Mouse (Mus musculus): ENCODE data around the gene Trmt112. TPM values are rescaled to one million over a fixed set of nuclear protein-coding genes. Genes with fewer than 3 reads are reported as not detected.

Trmt112 gene
- polyA plus RNA-seq, 1 experiment from 2014 or later = 115 TPM

DNA sequence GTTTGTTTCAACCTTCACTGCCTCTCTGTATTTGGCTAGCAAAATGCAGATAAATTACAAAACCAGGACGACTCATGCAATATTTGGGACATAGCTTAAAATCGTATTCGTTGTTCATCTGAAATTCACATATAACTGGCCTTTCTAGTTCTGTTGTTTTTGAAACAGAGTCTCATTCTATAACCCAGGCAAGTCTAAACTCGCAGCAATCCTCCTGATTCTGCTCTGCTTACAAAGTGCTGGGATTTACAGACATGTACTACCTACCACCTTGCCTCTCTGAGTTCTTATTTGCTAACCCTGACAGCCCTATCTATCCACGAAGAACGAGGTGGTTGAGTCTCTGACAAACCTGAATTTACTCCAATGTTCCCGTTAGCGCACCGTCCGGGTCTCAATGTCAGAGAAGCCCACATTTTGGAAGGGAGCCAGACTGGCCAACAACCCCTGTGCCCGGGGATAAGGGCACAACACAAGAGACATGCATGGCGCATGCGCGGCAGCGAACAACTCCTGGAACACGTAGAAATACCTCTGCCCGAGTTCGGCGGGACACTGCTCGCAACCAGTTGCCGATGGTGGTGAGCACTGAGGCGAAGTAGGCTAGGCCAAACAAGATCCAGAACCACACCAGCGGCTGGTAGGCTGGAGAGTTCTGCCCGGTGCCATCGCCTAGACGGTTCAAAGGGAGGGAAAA, 17.2 kb downstream of the Trmt112 start:
- Histone ChIP-seq H3K36me3 (ENCODE audit: control insufficient read depth, insufficient read depth, low read length) (no peaks in the 10 kb centered on the region), H3K27ac (replicated peaks; ENCODE audit: low read depth, low read length) (no peak overlapping the region), H3K4me3 (replicated peaks; ENCODE audit: low read depth, low read length) (peak overlapping the region; percentile 8; the same call in 1 of the 2 replicates), H3K9ac (replicated peaks; ENCODE audit: low read length) (no peak overlapping the region), H3K4me1 (ENCODE audit: control insufficient read depth, insufficient read depth, low read length) (peaks cover 7% of the 10 kb centered on the region; the same call in 1 of the 2 replicates), H3K27me3 (ENCODE audit: control insufficient read depth, insufficient read depth, low read length) (peaks cover 79% of the 10 kb centered on the region), H3K4me2 (ENCODE audit: low read length) (peak overlapping the region; percentile 23), H3K9me3 (ENCODE audit: control insufficient read depth, low read length) (no peaks in the 10 kb centered on the region)
- peak; percentile 58 for DNase-seq
- no peak for ATAC-seq (ENCODE audit: low FRiP score, low TSS enrichment)
- WGBS = 10% methylated on average over 26 of the region's 26 CpGs

DNA sequence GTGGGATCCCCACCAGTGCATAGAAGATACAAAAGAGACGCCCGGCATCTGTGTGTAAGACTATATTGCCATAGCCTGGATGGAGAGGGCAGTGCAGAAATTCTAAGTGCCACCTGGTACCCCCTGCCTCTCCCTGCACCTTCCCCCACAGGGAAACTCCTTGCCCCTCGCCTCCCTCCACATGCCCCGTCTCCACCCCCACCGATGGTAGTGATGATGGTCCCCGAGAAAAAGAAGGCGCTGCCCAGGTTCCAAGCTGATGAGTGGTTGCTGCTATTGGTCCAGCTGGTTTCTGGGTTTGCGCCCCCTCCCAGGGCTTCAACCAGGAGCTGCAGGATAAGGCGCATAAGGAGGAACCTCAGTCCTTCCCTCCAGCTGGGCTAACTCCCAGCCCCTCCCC, 18.6 kb downstream of the Trmt112 start:
- Histone ChIP-seq H3K27me3 (ENCODE audit: control insufficient read depth, insufficient read depth, low read length) (peaks cover 86% of the 10 kb centered on the region), H3K9ac (replicated peaks; ENCODE audit: low read length) (no peak overlapping the region), H3K4me2 (ENCODE audit: low read length) (no peak overlapping the region), H3K4me1 (ENCODE audit: control insufficient read depth, insufficient read depth, low read length) (no peaks in the 10 kb centered on the region), H3K36me3 (ENCODE audit: control insufficient read depth, insufficient read depth, low read length) (no peaks in the 10 kb centered on the region), H3K4me3 (replicated peaks; ENCODE audit: low read depth, low read length) (no peak overlapping the region), H3K9me3 (ENCODE audit: control insufficient read depth, low read length) (no peaks in the 10 kb centered on the region), H3K27ac (replicated peaks; ENCODE audit: low read depth, low read length) (no peak overlapping the region)
- ATAC-seq (ENCODE audit: low FRiP score, low TSS enrichment) (no peak), DNase-seq (no peak)
- WGBS = 10% methylated on average over 9 of the region's 9 CpGs

DNA sequence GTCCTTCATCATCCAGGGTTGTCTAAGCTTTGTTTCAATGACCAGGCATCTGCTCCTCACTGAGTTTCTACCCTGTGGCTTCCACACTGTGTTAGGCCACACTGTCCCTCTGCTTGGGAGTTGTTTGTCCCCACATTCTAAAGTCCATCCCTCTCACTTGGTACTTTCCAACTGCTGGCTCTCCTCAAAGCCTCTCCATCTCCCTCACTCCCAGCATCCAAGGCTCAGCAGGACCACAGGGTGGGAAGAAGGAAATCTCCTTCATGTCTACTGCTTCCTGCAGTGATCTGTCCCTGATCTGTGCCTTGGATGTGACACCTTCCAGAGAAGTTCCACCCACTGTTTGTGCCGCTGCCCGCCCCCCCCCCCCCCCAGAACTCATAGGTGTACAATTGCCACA, 21.5 kb downstream of the Trmt112 start:
- Histone ChIP-seq H3K27me3 (ENCODE audit: control insufficient read depth, insufficient read depth, low read length) (peaks cover 86% of the 10 kb centered on the region), H3K4me3 (replicated peaks; ENCODE audit: low read depth, low read length) (no peak overlapping the region), H3K9me3 (ENCODE audit: control insufficient read depth, low read length) (no peaks in the 10 kb centered on the region), H3K4me2 (ENCODE audit: low read length) (no peak overlapping the region), H3K36me3 (ENCODE audit: control insufficient read depth, insufficient read depth, low read length) (no peaks in the 10 kb centered on the region), H3K9ac (replicated peaks; ENCODE audit: low read length) (no peak overlapping the region), H3K27ac (replicated peaks; ENCODE audit: low read depth, low read length) (no peak overlapping the region), H3K4me1 (ENCODE audit: control insufficient read depth, insufficient read depth, low read length) (peaks cover 8% of the 10 kb centered on the region; the same call in 1 of the 2 replicates)
- 0% methylated on average over 2 of the region's 2 CpGs for WGBS
- no peak for DNase-seq
- ATAC-seq (ENCODE audit: low FRiP score, low TSS enrichment) = no peak

DNA sequence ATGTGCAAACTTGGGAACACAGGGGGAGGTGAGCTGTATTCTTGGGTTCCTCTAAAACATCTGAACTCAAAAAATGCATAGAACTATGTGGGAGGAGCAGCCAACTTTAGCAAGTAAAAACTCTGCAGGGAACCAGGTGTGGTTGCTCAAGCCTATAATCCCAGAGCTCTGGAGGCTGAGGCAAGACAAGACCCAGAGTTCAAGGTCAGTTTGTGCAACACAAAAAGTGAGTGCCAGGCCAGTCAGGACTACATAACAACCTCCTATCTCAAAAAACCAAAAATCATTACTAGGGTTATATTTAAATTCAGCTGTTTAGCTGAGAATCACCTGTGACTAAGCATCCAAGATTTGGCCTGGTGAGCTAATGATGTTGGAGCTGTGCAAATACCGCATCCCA, 22.5 kb downstream of the Trmt112 start:
- H3K36me3 ChIP-seq (ENCODE audit: control insufficient read depth, insufficient read depth, low read length) = no peaks in the 10 kb centered on the region
- DNase-seq (no peak), ATAC-seq (ENCODE audit: low FRiP score, low TSS enrichment) (no peak)
- H3K4me3 ChIP-seq (replicated peaks; ENCODE audit: low read depth, low read length) = no peak overlapping the region
- H3K27ac ChIP-seq (replicated peaks; ENCODE audit: low read depth, low read length) = no peak overlapping the region
- 39% methylated on average over 1 of the region's 1 CpGs for WGBS
- peaks cover 8% of the 10 kb centered on the region; the same call in 1 of the 2 replicates for H3K4me1 ChIP-seq (ENCODE audit: control insufficient read depth, insufficient read depth, low read length)
- H3K9me3 ChIP-seq (ENCODE audit: control insufficient read depth, low read length) = no peaks in the 10 kb centered on the region
- H3K4me2 ChIP-seq (ENCODE audit: low read length) = no peak overlapping the region
- peaks cover 80% of the 10 kb centered on the region for H3K27me3 ChIP-seq (ENCODE audit: control insufficient read depth, insufficient read depth, low read length)
- H3K9ac ChIP-seq (replicated peaks; ENCODE audit: low read length) = no peak overlapping the region

DNA sequence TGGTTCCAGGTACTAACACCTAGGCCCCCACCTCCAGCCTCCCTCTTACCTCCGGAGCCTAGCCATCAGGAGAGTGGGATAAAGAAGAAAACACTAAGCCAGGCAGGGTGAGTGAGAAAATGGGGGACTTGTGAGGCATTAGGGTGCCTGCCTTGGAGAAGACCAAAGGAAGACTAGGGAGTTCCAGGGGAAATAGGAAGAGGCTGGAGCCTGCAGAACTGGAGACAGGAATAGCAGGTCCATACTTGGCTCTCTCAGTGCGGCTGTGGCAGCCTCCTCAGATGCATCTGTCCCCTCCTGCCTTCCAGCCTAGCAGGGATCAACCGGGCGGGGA, 23.6 kb downstream of the Trmt112 start:
- no peak for DNase-seq
- WGBS = 17% methylated on average over 4 of the region's 4 CpGs
- peaks cover 70% of the 10 kb centered on the region for H3K27me3 ChIP-seq (ENCODE audit: control insufficient read depth, insufficient read depth, low read length)
- H3K4me1 ChIP-seq (ENCODE audit: control insufficient read depth, insufficient read depth, low read length) = peaks cover 8% of the 10 kb centered on the region; the same call in 1 of the 2 replicates
- 0 out of 2 replicates have a peak, but pooled peaks cover under 1% of the 10 kb centered on the region for H3K36me3 ChIP-seq (ENCODE audit: control insufficient read depth, insufficient read depth, low read length)
- no peak overlapping the region for H3K9ac ChIP-seq (replicated peaks; ENCODE audit: low read length)
- no peak overlapping the region for H3K27ac ChIP-seq (replicated peaks; ENCODE audit: low read depth, low read length)
- ATAC-seq (ENCODE audit: low FRiP score, low TSS enrichment) = no peak
- H3K9me3 ChIP-seq (ENCODE audit: control insufficient read depth, low read length) = no peaks in the 10 kb centered on the region
- peak overlapping the region; percentile 68; the same call in 1 of the 2 replicates for H3K4me2 ChIP-seq (ENCODE audit: low read length)
- no peak overlapping the region for H3K4me3 ChIP-seq (replicated peaks; ENCODE audit: low read depth, low read length)

DNA sequence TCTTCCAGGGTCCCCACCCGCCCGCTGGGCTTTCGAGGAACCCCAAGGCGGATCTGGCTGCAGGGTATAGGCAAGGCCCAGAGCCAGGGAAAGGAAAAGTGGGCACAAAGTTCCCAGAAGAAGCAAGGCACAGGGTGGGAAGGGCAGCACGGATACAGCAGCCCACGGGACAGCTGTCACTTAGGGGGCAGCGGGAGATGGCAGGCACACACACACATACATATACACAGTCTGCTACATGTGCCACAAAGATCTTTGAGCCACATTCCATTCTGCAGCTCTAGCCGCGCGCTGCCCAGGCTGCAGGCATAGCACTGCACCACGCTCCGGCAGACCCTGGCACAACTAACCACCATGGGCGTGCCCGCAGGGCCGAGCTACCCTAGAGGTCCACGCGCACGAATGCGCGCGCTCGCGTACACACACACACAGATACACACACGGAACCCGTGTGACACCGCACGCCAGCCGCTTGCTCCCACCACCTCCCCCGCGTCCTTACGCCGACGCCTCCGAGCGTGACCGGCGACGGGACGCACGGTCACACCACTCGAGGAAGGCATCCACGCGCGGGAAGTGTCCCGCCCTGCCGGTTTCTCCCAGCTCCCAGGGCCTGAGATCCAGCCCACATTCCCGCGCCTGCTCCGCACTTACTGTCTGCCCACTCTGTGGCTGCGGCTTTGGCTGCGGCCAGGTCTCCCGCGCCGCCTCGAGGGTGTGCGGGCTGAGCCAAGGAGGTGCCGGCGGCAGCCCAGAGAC, 24.1 kb downstream of the Trmt112 start:
- H3K36me3 ChIP-seq (ENCODE audit: control insufficient read depth, insufficient read depth, low read length) = peaks cover 6% of the 10 kb centered on the region; the same call in 1 of the 2 replicates
- peak; percentile 53 for ATAC-seq (ENCODE audit: low FRiP score, low TSS enrichment)
- H3K4me2 ChIP-seq (ENCODE audit: low read length) = peak overlapping the region; percentile 68
- H3K27ac ChIP-seq (replicated peaks; ENCODE audit: low read depth, low read length) = no peak overlapping the region
- H3K4me1 ChIP-seq (ENCODE audit: control insufficient read depth, insufficient read depth, low read length) = peaks cover 8% of the 10 kb centered on the region; the same call in 1 of the 2 replicates
- peak overlapping the region; percentile 39 for H3K4me3 ChIP-seq (replicated peaks; ENCODE audit: low read depth, low read length)
- DNase-seq = peak; percentile 64
- H3K9ac ChIP-seq (replicated peaks; ENCODE audit: low read length) = peak overlapping the region; percentile 45; the same call in 1 of the 2 replicates
- H3K9me3 ChIP-seq (ENCODE audit: control insufficient read depth, low read length) = no peaks in the 10 kb centered on the region
- peaks cover 66% of the 10 kb centered on the region for H3K27me3 ChIP-seq (ENCODE audit: control insufficient read depth, insufficient read depth, low read length)
- 3% methylated on average over 58 of the region's 58 CpGs for WGBS

DNA sequence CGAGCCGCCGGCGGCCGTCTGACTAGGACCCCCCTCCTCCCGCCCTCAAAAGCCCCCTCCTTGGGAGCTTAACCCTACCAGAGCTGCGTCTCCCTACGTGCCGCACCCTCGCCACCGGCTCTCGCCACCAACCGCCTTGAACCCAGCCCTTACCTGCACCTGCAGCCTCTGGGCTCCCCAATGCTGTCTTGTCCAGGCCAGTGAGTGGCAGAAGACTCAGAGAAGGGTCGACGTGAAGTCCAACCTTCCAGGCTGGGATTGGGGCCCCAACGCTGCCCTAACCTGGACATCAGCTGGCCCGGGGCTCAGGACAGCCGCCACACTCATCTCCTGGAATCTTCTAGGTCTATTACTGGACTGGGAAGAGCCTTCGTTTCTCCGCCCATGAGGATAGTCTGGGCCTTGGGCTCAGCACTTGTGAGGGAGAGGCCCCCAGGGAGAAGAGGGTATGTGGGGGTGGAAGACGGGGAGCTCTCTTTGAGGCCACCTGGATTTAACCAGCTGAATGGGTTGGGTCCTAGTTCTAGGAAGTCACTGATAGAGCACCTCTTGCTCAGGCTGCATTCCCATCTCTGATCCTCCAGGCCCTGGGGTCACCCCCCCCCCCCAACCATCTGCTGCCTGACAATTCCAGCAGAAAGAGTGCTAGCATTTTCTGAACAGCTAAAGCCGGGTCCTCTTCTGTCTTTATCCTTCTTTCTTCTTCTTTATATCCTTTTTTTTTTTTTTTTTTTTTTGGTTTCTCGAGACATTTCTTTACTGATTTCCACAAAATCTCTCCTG, 24.9 kb downstream of the Trmt112 start, which contains the start of gene Kcnk4:
Gene Kcnk4 (minus strand): TSS at position 321 of the 783 bp plus-strand sequence.
- ATAC-seq (ENCODE audit: low FRiP score, low TSS enrichment) = no peak
- peaks cover 9% of the 10 kb centered on the region; the same call in 1 of the 2 replicates for H3K36me3 ChIP-seq (ENCODE audit: control insufficient read depth, insufficient read depth, low read length)
- peak within 1 kb of the TSS; percentile 68 for H3K4me2 ChIP-seq (ENCODE audit: low read length)
- H3K9ac ChIP-seq (replicated peaks; ENCODE audit: low read length) = peak within 1 kb of the TSS; percentile 45; the same call in 1 of the 2 replicates
- DNase-seq = no peak
- H3K27ac ChIP-seq (replicated peaks; ENCODE audit: low read depth, low read length) = no peak within 1 kb of the TSS
- H3K4me3 ChIP-seq (replicated peaks; ENCODE audit: low read depth, low read length) = peak within 1 kb of the TSS; percentile 39
- peaks cover 59% of the 10 kb centered on the region for H3K27me3 ChIP-seq (ENCODE audit: control insufficient read depth, insufficient read depth, low read length)
- H3K9me3 ChIP-seq (ENCODE audit: control insufficient read depth, low read length) = no peaks in the 10 kb centered on the region
- 12% methylated on average over 23 of the region's 23 CpGs for WGBS
- H3K4me1 ChIP-seq (ENCODE audit: control insufficient read depth, insufficient read depth, low read length) = peaks cover 13% of the 10 kb centered on the region

DNA sequence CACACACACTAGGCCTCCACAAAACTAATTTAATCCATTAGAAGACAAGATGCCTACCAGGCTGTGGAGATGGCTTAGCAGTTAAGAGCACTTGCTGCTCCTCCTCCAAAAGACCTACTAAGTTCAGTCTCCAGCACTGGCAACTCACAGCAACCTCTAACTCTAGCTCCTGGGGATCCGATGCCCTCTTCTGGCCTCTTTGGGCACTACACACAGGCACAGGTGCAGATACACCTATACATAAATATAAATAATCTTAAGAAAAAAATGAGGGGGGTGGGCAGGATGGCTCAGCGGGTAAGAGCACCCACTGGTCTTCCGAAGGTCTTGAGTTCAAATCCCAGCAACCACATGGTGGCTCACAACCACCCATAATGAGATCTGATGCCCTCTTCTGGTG, 26.8 kb downstream of the Trmt112 start:
- H3K9me3 ChIP-seq (ENCODE audit: control insufficient read depth, low read length) = no peaks in the 10 kb centered on the region
- no peak overlapping the region for H3K4me3 ChIP-seq (replicated peaks; ENCODE audit: low read depth, low read length)
- no peak overlapping the region for H3K4me2 ChIP-seq (ENCODE audit: low read length)
- DNase-seq (no peak), ATAC-seq (ENCODE audit: low FRiP score, low TSS enrichment) (no peak)
- peaks cover 27% of the 10 kb centered on the region for H3K4me1 ChIP-seq (ENCODE audit: control insufficient read depth, insufficient read depth, low read length)
- H3K27me3 ChIP-seq (ENCODE audit: control insufficient read depth, insufficient read depth, low read length) = peaks cover 51% of the 10 kb centered on the region
- H3K27ac ChIP-seq (replicated peaks; ENCODE audit: low read depth, low read length) = no peak overlapping the region
- H3K36me3 ChIP-seq (ENCODE audit: control insufficient read depth, insufficient read depth, low read length) = peaks cover 9% of the 10 kb centered on the region; the same call in 1 of the 2 replicates
- WGBS = 21% methylated on average over 3 of the region's 3 CpGs
- no peak overlapping the region for H3K9ac ChIP-seq (replicated peaks; ENCODE audit: low read length)
